Mouse (Mus musculus) ES-Bruce4 (cell line): Measurements from ENCODE around the gene Gcnt7. TPM values are rescaled to one million over a fixed set of nuclear protein-coding genes. Genes with fewer than 3 reads are reported as not detected.

ENCODE experiments used
- H3K27ac ChIP-seq: 2 replicates; pipeline ENCODE4 v1.5.1; 2012; ENCODE audit warnings: low read length, inconsistent platforms; ENCODE audit not compliant: insufficient read depth
- H3K27me3 ChIP-seq: 2 replicates; pipeline ENCODE4 v1.6.1; 2012; ENCODE audit warnings: mild to moderate bottlenecking, low read length, inconsistent platforms; ENCODE audit not compliant: control insufficient read depth, poor library complexity, insufficient read depth, severe bottlenecking
- H3K36me3 ChIP-seq: 2 replicates; pipeline ENCODE4 v1.6.1; 2012; ENCODE audit warnings: inconsistent platforms, mild to moderate bottlenecking, low read length, moderate library complexity; ENCODE audit not compliant: control insufficient read depth, poor library complexity, insufficient read depth, severe bottlenecking
- H3K4me1 ChIP-seq: one replicate; pipeline ENCODE4 v1.8.1; 2011; ENCODE audit warnings: low read length; ENCODE audit not compliant: control insufficient read depth, insufficient read depth
- H3K4me3 ChIP-seq: 2 replicates; pipeline ENCODE4 v1.5.1; 2011; ENCODE audit warnings: low read depth, mild to moderate bottlenecking, low read length
- H3K9ac ChIP-seq: 2 replicates; pipeline ENCODE4 v1.6.1; 2012; ENCODE audit warnings: low read depth, mild to moderate bottlenecking, inconsistent platforms; ENCODE audit not compliant: poor library complexity, severe bottlenecking
- H3K9me3 ChIP-seq: replicated peaks from 2 replicates; pipeline ENCODE4 v1.6.1; 2012; ENCODE audit warnings: mild to moderate bottlenecking, low read length, inconsistent platforms; ENCODE audit not compliant: control insufficient read depth, poor library complexity, insufficient read depth, severe bottlenecking
- CTCF ChIP-seq: IDR thresholded peaks from one replicate; pipeline ENCODE4 v1.8.1; 2011; ENCODE audit warnings: low read depth, low read length
- EP300 ChIP-seq: IDR thresholded peaks from 2 replicates; pipeline ENCODE4 v1.6.1; 2011; ENCODE audit warnings: low read depth, low read length; ENCODE audit not compliant: insufficient read depth
- POLR2A ChIP-seq: IDR thresholded peaks from one replicate; pipeline ENCODE4 v1.8.1; 2011; ENCODE audit warnings: low read length; ENCODE audit not compliant: insufficient read depth
- polyA plus RNA-seq: library from polyadenylated mRNA; stranded (reverse); fragments of >200 nt; gene quantifications from 2 replicates; pipeline ENCODE4 v1.2.4, GENCODE M21; 2011; ENCODE audit warnings: low read depth; ENCODE audit not compliant: missing spikeins, insufficient read depth, insufficient read length

Gcnt7 gene
- polyA plus RNA-seq, 1 experiment: not detected

- H3K27me3 ChIP-seq: no peaks in the 10 kb centered on the region
- H3K27ac ChIP-seq: no peak overlapping the region
- H3K9ac ChIP-seq: no peak overlapping the region
- peaks cover 11% of the 10 kb centered on the region for H3K4me1 ChIP-seq
- TF ChIP-seq CTCF (no peak), EP300 (no peak), POLR2A (no peak)
- no peak overlapping the region for H3K4me3 ChIP-seq
- H3K36me3 ChIP-seq: no peaks in the 10 kb centered on the region
- H3K9me3 ChIP-seq: no peaks in the 10 kb centered on the region
Observed at GRCm38 (mm10) chr2:172496736-172497345, 38.4 kb upstream of the Gcnt7 start.

GRCm38 (mm10) chr2:172484696-172485370 is 26.4 kb upstream of the Gcnt7 start:
- peaks cover 12% of the 10 kb centered on the region for H3K4me1 ChIP-seq
- no peak overlapping the region for H3K4me3 ChIP-seq
- no peaks in the 10 kb centered on the region for H3K36me3 ChIP-seq
- H3K9ac ChIP-seq: no peak overlapping the region
- H3K9me3 ChIP-seq: no peaks in the 10 kb centered on the region
- TF ChIP-seq EP300 (peak; percentile 94), POLR2A (no peak)
- 0 out of 2 replicates have a peak overlapping the region, but pooled peaks have one; percentile 3 for H3K27ac ChIP-seq
- H3K27me3 ChIP-seq: no peaks in the 10 kb centered on the region

- peaks cover 14% of the 10 kb centered on the region for H3K4me1 ChIP-seq
- no peak overlapping the region for H3K9ac ChIP-seq
- TF ChIP-seq CTCF: no peak
- no peak for TF ChIP-seq POLR2A
- TF ChIP-seq EP300: no peak
- no peaks in the 10 kb centered on the region for H3K36me3 ChIP-seq
- no peaks in the 10 kb centered on the region for H3K27me3 ChIP-seq
- no peaks in the 10 kb centered on the region for H3K9me3 ChIP-seq
- H3K27ac ChIP-seq: peak overlapping the region; percentile 29; the same call in 1 of the 2 replicates
- no peak overlapping the region for H3K4me3 ChIP-seq
Observed at GRCm38 (mm10) chr2:172483766-172484413, 25.5 kb upstream of the Gcnt7 start.

GRCm38 (mm10) chr2:172481654-172482385 is 23.4 kb upstream of the Gcnt7 start:
- H3K4me1 ChIP-seq: peaks cover 14% of the 10 kb centered on the region
- H3K36me3 ChIP-seq: no peaks in the 10 kb centered on the region
- no peak overlapping the region for H3K9ac ChIP-seq
- no peaks in the 10 kb centered on the region for H3K27me3 ChIP-seq
- H3K9me3 ChIP-seq: no peaks in the 10 kb centered on the region
- peak overlapping the region; percentile 24 for H3K27ac ChIP-seq
- H3K4me3 ChIP-seq: no peak overlapping the region
- TF ChIP-seq EP300: 0 out of 2 replicates have a peak, but pooled peaks have one; percentile 30
- TF ChIP-seq POLR2A: no peak

GRCm38 (mm10) chr2:172480296-172480695 is 21.9 kb upstream of the Gcnt7 start:
- H3K27me3 ChIP-seq: no peaks in the 10 kb centered on the region
- H3K9ac ChIP-seq: no peak overlapping the region
- H3K4me1 ChIP-seq: peaks cover 16% of the 10 kb centered on the region
- H3K36me3 ChIP-seq: no peaks in the 10 kb centered on the region
- H3K9me3 ChIP-seq: no peaks in the 10 kb centered on the region
- no peak overlapping the region for H3K4me3 ChIP-seq
- no peak overlapping the region for H3K27ac ChIP-seq
- TF ChIP-seq CTCF (no peak), EP300 (no peak), POLR2A (no peak)

- H3K9ac ChIP-seq: no peak overlapping the region
- peaks cover 14% of the 10 kb centered on the region for H3K4me1 ChIP-seq
- H3K9me3 ChIP-seq: no peaks in the 10 kb centered on the region
- H3K4me3 ChIP-seq: no peak overlapping the region
- no peak overlapping the region for H3K27ac ChIP-seq
- H3K36me3 ChIP-seq: no peaks in the 10 kb centered on the region
- H3K27me3 ChIP-seq: no peaks in the 10 kb centered on the region
- TF ChIP-seq EP300 (no peak), POLR2A (no peak), CTCF (no peak)
Observed at GRCm38 (mm10) chr2:172477860-172478259, 19.5 kb upstream of the Gcnt7 start.
